8 mouse cellular contexts compared by ENCODE assay signal in the genomic region with DNA sequence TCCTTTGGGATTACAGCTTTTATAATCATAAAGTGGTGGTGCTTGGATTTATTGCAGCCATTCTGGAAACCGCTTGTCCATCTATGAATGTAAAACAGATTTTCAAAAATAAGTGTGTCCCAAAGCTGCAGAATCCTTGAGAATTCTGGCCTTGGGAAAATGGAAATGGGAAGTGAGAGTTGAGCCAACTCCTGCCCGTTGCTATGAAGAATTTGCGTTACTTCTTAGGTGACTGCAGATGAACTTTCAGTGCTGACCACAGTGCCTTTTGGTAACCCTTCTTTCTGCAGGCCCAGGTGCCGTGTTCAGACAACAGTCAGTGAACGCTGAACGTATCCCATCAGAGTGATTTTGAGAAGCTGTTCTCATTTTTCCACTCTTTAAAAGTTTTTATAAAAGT.
"Had no signal": no experiment of that assay in that cellular context is flagged by ENCODE, and none has a peak within 500 bp of the region (broad histone marks: within the 10 kb centered on the region; RNA-seq: fewer than 3 reads in every experiment).

No protein-coding gene starts in this region.

- H3K36me3 ChIP-seq: neural tube, embryonic 13.5 days; neural tube, embryonic 15.5 days; stomach, embryonic 15.5 days had no signal

- DNase-seq: right cerebral cortex, adult 18-20 months; right cerebral cortex, postnatal 25 days; spleen, adult 18-20 months; thymus, adult 18-20 months had no signal

- H3K9ac ChIP-seq: neural tube, embryonic 13.5 days; neural tube, embryonic 15.5 days; stomach, embryonic 15.5 days had no signal

- H3K4me2 ChIP-seq: neural tube, embryonic 13.5 days; neural tube, embryonic 15.5 days; stomach, embryonic 15.5 days had no signal

- H3K9me3 ChIP-seq: neural tube, embryonic 13.5 days; neural tube, embryonic 15.5 days; stomach, embryonic 15.5 days had no signal

- H3K27me3 ChIP-seq: neural tube, embryonic 13.5 days; stomach, embryonic 15.5 days had no signal

- H3K4me1 ChIP-seq: neural tube, embryonic 13.5 days; neural tube, embryonic 15.5 days; stomach, embryonic 15.5 days had no signal

- H3K4me3 ChIP-seq: neural tube, embryonic 13.5 days; neural tube, embryonic 15.5 days; stomach, embryonic 15.5 days had no signal

- H3K27ac ChIP-seq: neural tube, embryonic 13.5 days; neural tube, embryonic 15.5 days; stomach, embryonic 15.5 days; stomach, postnatal 0 days had no signal
